Mouse (Mus musculus) granulocyte monocyte progenitor cell, adult 5-6 weeks (primary cell): ENCODE measurements around the gene Gm21958. TPM values are rescaled to one million over a fixed set of nuclear protein-coding genes. Genes with fewer than 3 reads are reported as not detected.

Experiments used
- ATAC-seq: replicated peaks from 2 replicates; pipeline ENCODE4 v1.8.0; 2016; ENCODE audit warnings: mild to moderate bottlenecking, moderate TSS enrichment, inconsistent platforms; ENCODE audit not compliant: poor library complexity, severe bottlenecking
- total RNA-seq, 2 experiments: library from RNA; stranded (forward) in 1 of 2; stranded (reverse) in 1 of 2; fragments of 200-712, 200-1000 nt in 1 of 2; fragments of >200 nt in 1 of 2; fragmentation: Nextera tagmentation in 1 of 2; gene quantifications; 2 replicates each; pipeline ENCODE4 v1.2.3; 2014 to 2017

Gm21958 gene
- total RNA-seq, 2 experiments from 2014 or later = not detected

DNA sequence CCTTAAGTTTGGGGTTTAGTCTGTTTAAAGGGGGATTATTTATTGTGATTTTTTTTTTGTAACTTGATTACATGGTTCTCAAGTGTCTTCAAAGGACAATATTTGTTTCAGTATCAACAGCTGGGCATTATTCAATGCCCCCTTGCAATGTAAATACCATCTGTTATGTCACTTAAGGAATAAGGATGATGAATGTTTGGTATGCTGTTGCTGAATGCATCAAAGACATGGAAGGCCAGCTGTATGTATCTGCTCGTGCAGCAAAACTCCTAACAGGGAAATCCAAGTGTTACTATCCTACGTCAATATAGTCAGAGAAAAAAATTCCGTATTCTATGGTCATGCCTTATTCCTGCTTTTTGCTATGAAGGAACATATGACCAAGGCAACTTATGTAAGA, 46.0 kb downstream of the Gm21958 start:
- ATAC-seq = no peak

Other genes starting within 250 kb of the Gm21958 start
- gene Supt20, start 21.5 kb downstream of the Gm21958 start, total RNA-seq (2014; fragmentation: Nextera tagmentation) = 95.9 and 96.3 TPM in 2 replicates
- 52.4 and 56.0 TPM in 2 replicates for gene Supt20, start 21.5 kb downstream of the Gm21958 start, total RNA-seq (2017)
- 145 and 200 TPM in 2 replicates for gene Exosc8, start 21.0 kb upstream of the Gm21958 start, total RNA-seq (2014; fragmentation: Nextera tagmentation)
- gene Exosc8, start 21.0 kb upstream of the Gm21958 start, total RNA-seq (2017) = 243 and 250 TPM in 2 replicates
- gene Alg5, start 21.2 kb upstream of the Gm21958 start, total RNA-seq (2014; fragmentation: Nextera tagmentation) = 40.5 and 46.2 TPM in 2 replicates
- gene Alg5, start 21.2 kb upstream of the Gm21958 start, total RNA-seq (2017) = 47.9 and 49.5 TPM in 2 replicates
- gene Smad9, start 41.2 kb upstream of the Gm21958 start, total RNA-seq (2014; fragmentation: Nextera tagmentation) = not detected in 2 replicates
- gene Smad9, start 41.2 kb upstream of the Gm21958 start, total RNA-seq (2017) = not detected in 2 replicates
- gene Rfxap, start 93.4 kb upstream of the Gm21958 start, total RNA-seq (2014; fragmentation: Nextera tagmentation) = 10.1 and 45.6 TPM in 2 replicates
- gene Rfxap, start 93.4 kb upstream of the Gm21958 start, total RNA-seq (2017) = 54.7 and 56.3 TPM in 2 replicates
- gene Sertm1, start 201.5 kb upstream of the Gm21958 start, total RNA-seq (2014; fragmentation: Nextera tagmentation) = not detected in 2 replicates
- not detected in 2 replicates for gene Sertm1, start 201.5 kb upstream of the Gm21958 start, total RNA-seq (2017)